Mouse (Mus musculus) heart, postnatal 0 days (tissue): Measurements from ENCODE around the gene March10.

Experiments used
- CTCF ChIP-seq: IDR thresholded peaks from 2 replicates; pipeline ENCODE4 v1.5.1; 2016; ENCODE audit warnings: antibody characterized with exemption, control low read depth, low read depth
- EP300 ChIP-seq: IDR thresholded peaks from 2 replicates; pipeline ENCODE4 v1.6.1; 2016; ENCODE audit warnings: antibody characterized with exemption, low read depth

DNA sequence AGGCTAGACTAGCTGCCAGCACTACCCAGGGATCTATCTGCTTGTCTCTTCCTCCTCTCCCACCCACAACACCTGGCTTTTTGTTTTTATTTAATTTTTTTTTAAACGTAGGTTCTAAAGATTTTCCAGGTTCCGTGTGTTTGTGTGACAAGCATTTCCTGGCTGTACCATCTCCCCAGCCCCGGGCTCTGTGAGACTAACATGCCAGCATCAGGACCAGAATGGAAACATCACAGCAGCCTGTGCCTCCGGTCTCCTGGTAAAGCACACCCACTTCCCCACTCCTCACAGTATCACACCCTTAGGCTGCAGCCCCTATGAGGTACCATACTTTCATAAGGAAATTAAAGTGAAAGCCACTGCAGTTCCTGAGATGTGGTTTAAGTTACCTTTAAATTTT, 16.1 kb upstream of the March10 start:
- TF ChIP-seq CTCF (no peak), EP300 (no peak)
